Mouse (Mus musculus) liver, embryonic 12.5 days (tissue): Measurements from ENCODE around the gene Lad1. TPM values are rescaled to one million over a fixed set of nuclear protein-coding genes. Genes with fewer than 3 reads are reported as not detected.

Source experiments
- ATAC-seq: fragments of 200-750 bp; cut with Nextera tagmentation; 2 replicates; pipeline ENCODE4 v1.8.0; 2017; ENCODE audit warnings: moderate number of reproducible peaks, mild to moderate bottlenecking, moderate library complexity
- H3K27ac ChIP-seq: fragments of 300-500 bp; sonication (generic); 2 replicates; pipeline ENCODE4 v1.5.1; 2016; ENCODE audit warnings: mild to moderate bottlenecking
- H3K27me3 ChIP-seq: fragments of 300-500 bp; sonication (generic); replicated peaks from 2 replicates; pipeline ENCODE4 v1.6.1; 2016; ENCODE audit warnings: mild to moderate bottlenecking, moderate library complexity
- H3K36me3 ChIP-seq: fragments of 300-500 bp; sonication (generic); 2 replicates; pipeline ENCODE4 v1.6.1; 2016; ENCODE audit warnings: mild to moderate bottlenecking, moderate library complexity
- H3K4me1 ChIP-seq: fragments of 300-500 bp; sonication (generic); 2 replicates; pipeline ENCODE4 v1.6.1; 2016
- H3K4me2 ChIP-seq: fragments of 300-500 bp; sonication (generic); 2 replicates; pipeline ENCODE4 v1.6.1; 2016; ENCODE audit warnings: mild to moderate bottlenecking, moderate library complexity
- H3K4me3 ChIP-seq: fragments of 300-500 bp; sonication (generic); 2 replicates; pipeline ENCODE4 v1.5.1; 2016; ENCODE audit warnings: mild to moderate bottlenecking, moderate library complexity
- H3K9ac ChIP-seq: fragments of 300-500 bp; sonication (generic); 2 replicates; pipeline ENCODE4 v1.6.1; 2016; ENCODE audit warnings: mild to moderate bottlenecking, moderate library complexity
- H3K9me3 ChIP-seq: fragments of 300-500 bp; sonication (generic); replicated peaks from 2 replicates; pipeline ENCODE4 v1.6.1; 2016; ENCODE audit warnings: mild to moderate bottlenecking, moderate library complexity
- whole genome bisulfite sequencing: fragments of 180-500 bp; shearing (Covaris S2); methylation state at CpG from one replicate; pipeline ENCODE4 v1.1.7; 2016; ENCODE audit not compliant: insufficient replicate concordance; 5-methylcytosine and 5-hydroxymethylcytosine counted together
- polyA plus RNA-seq: library from polyadenylated mRNA; unstranded; fragments of >200 nt; fragmentation: Nextera tagmentation; extraction: Ambion mirVana; gene quantifications from 2 replicates; pipeline ENCODE4 v1.2.1, GENCODE M21; 2016

Gene Lad1
- 0.26 and 0.79 TPM in 2 replicates for polyA plus RNA-seq

GRCm38 (mm10) chr1:135818481-135819086, at the start of gene Lad1:
Gene Lad1 (plus strand): TSS chr1:135818598.
- Histone ChIP-seq H3K9me3 (no peaks in the 10 kb centered on the region), H3K4me2 (peak within 1 kb of the TSS; percentile 72), H3K27ac (no peak within 1 kb of the TSS), H3K9ac (peak within 1 kb of the TSS; percentile 27; the same call in 1 of the 2 replicates), H3K4me3 (peak within 1 kb of the TSS; percentile 48), H3K27me3 (peaks cover 99% of the 10 kb centered on the region), H3K36me3 (no peaks in the 10 kb centered on the region), H3K4me1 (peaks cover 16% of the 10 kb centered on the region; the same call in 1 of the 2 replicates)
- WGBS = 1% methylated on average over 63 of the region's 63 CpGs
- ATAC-seq = no peak

GRCm38 (mm10) chr1:135770237-135770636, 48.2 kb upstream of the Lad1 start:
- H3K9ac ChIP-seq = no peak overlapping the region
- H3K36me3 ChIP-seq = peaks cover 12% of the 10 kb centered on the region
- H3K4me3 ChIP-seq = no peak overlapping the region
- H3K4me1 ChIP-seq = peaks cover 52% of the 10 kb centered on the region
- H3K27me3 ChIP-seq = peaks cover 66% of the 10 kb centered on the region
- no peaks in the 10 kb centered on the region for H3K9me3 ChIP-seq
- WGBS = 35% methylated on average over 7 of the region's 7 CpGs
- ATAC-seq = no peak
- no peak overlapping the region for H3K4me2 ChIP-seq
- no peak overlapping the region for H3K27ac ChIP-seq

GRCm38 (mm10) chr1:135770896-135771572, 47.4 kb upstream of the Lad1 start:
- H3K4me2 ChIP-seq = no peak overlapping the region
- no peak overlapping the region for H3K9ac ChIP-seq
- peaks cover 58% of the 10 kb centered on the region for H3K27me3 ChIP-seq
- WGBS = 37% methylated on average over 12 of the region's 12 CpGs
- H3K4me3 ChIP-seq = no peak overlapping the region
- peaks cover 45% of the 10 kb centered on the region for H3K4me1 ChIP-seq
- no peaks in the 10 kb centered on the region for H3K9me3 ChIP-seq
- no peak overlapping the region for H3K27ac ChIP-seq
- H3K36me3 ChIP-seq = peaks cover 12% of the 10 kb centered on the region
- ATAC-seq = no peak

GRCm38 (mm10) chr1:135771573-135771970, 46.8 kb upstream of the Lad1 start:
- Histone ChIP-seq H3K9ac (no peak overlapping the region), H3K36me3 (peaks cover 12% of the 10 kb centered on the region), H3K4me1 (peaks cover 40% of the 10 kb centered on the region), H3K4me3 (no peak overlapping the region), H3K9me3 (no peaks in the 10 kb centered on the region), H3K27me3 (peaks cover 52% of the 10 kb centered on the region), H3K27ac (no peak overlapping the region), H3K4me2 (no peak overlapping the region)
- ATAC-seq = no peak
- WGBS = 51% methylated on average over 8 of the region's 8 CpGs

GRCm38 (mm10) chr1:135776596-135776995, 41.8 kb upstream of the Lad1 start:
- peaks cover 37% of the 10 kb centered on the region for H3K4me1 ChIP-seq
- H3K9ac ChIP-seq = no peak overlapping the region
- no peak overlapping the region for H3K27ac ChIP-seq
- peaks cover 29% of the 10 kb centered on the region for H3K27me3 ChIP-seq
- H3K4me3 ChIP-seq = no peak overlapping the region
- ATAC-seq = no peak
- H3K9me3 ChIP-seq = no peaks in the 10 kb centered on the region
- no peaks in the 10 kb centered on the region for H3K36me3 ChIP-seq
- H3K4me2 ChIP-seq = no peak overlapping the region

- Histone ChIP-seq H3K27ac (no peak overlapping the region), H3K4me2 (no peak overlapping the region), H3K36me3 (no peaks in the 10 kb centered on the region), H3K4me3 (no peak overlapping the region), H3K9ac (no peak overlapping the region), H3K27me3 (peaks cover 29% of the 10 kb centered on the region), H3K4me1 (peaks cover 36% of the 10 kb centered on the region), H3K9me3 (no peaks in the 10 kb centered on the region)
- ATAC-seq = no peak
- 68% methylated on average over 1 of the region's 1 CpGs for WGBS
Measured at GRCm38 (mm10) chr1:135777046-135777445, 41.4 kb upstream of the Lad1 start.

GRCm38 (mm10) chr1:135778780-135779535, 39.4 kb upstream of the Lad1 start, which contains the start of gene Tnni1:
Gene Tnni1 (plus strand): TSS chr1:135779434.
- no peak for ATAC-seq
- Histone ChIP-seq H3K27me3 (peaks cover 29% of the 10 kb centered on the region), H3K4me3 (no peak within 1 kb of the TSS), H3K4me1 (peaks cover 25% of the 10 kb centered on the region), H3K9me3 (no peaks in the 10 kb centered on the region), H3K36me3 (no peaks in the 10 kb centered on the region), H3K27ac (no peak within 1 kb of the TSS), H3K9ac (no peak within 1 kb of the TSS), H3K4me2 (peak within 1 kb of the TSS; percentile 13; the same call in 1 of the 2 replicates)
- 22% methylated on average over 22 of the region's 22 CpGs for WGBS

GRCm38 (mm10) chr1:135780649-135781048, 37.7 kb upstream of the Lad1 start:
- H3K9me3 ChIP-seq = no peaks in the 10 kb centered on the region
- H3K27ac ChIP-seq = no peak overlapping the region
- H3K4me3 ChIP-seq = no peak overlapping the region
- H3K4me1 ChIP-seq = peaks cover 25% of the 10 kb centered on the region
- H3K9ac ChIP-seq = no peak overlapping the region
- H3K27me3 ChIP-seq = peaks cover 23% of the 10 kb centered on the region
- H3K36me3 ChIP-seq = no peaks in the 10 kb centered on the region
- no peak for ATAC-seq
- 59% methylated on average over 4 of the region's 4 CpGs for WGBS
- H3K4me2 ChIP-seq = no peak overlapping the region

- Histone ChIP-seq H3K27me3 (peaks cover 23% of the 10 kb centered on the region), H3K4me3 (no peak overlapping the region), H3K36me3 (no peaks in the 10 kb centered on the region), H3K4me2 (no peak overlapping the region), H3K4me1 (peaks cover 25% of the 10 kb centered on the region), H3K27ac (no peak overlapping the region), H3K9ac (no peak overlapping the region), H3K9me3 (no peaks in the 10 kb centered on the region)
- 17% methylated on average over 13 of the region's 13 CpGs for WGBS
- peak; percentile 31; the same call in 1 of the 2 replicates for ATAC-seq
Measured at GRCm38 (mm10) chr1:135781220-135781619, 37.2 kb upstream of the Lad1 start.

GRCm38 (mm10) chr1:135782816-135783215, 35.6 kb upstream of the Lad1 start:
- no peak for ATAC-seq
- Histone ChIP-seq H3K9ac (no peak overlapping the region), H3K4me3 (no peak overlapping the region), H3K27ac (no peak overlapping the region), H3K4me2 (no peak overlapping the region), H3K36me3 (no peaks in the 10 kb centered on the region), H3K9me3 (no peaks in the 10 kb centered on the region), H3K27me3 (peaks cover 16% of the 10 kb centered on the region), H3K4me1 (peaks cover 22% of the 10 kb centered on the region)
- WGBS = 61% methylated on average over 10 of the region's 10 CpGs

GRCm38 (mm10) chr1:135787799-135788198, 30.6 kb upstream of the Lad1 start:
- WGBS = 53% methylated on average over 3 of the region's 3 CpGs
- no peak overlapping the region for H3K9ac ChIP-seq
- peaks cover 16% of the 10 kb centered on the region for H3K27me3 ChIP-seq
- no peak for ATAC-seq
- no peak overlapping the region for H3K4me3 ChIP-seq
- no peak overlapping the region for H3K27ac ChIP-seq
- no peaks in the 10 kb centered on the region for H3K36me3 ChIP-seq
- no peaks in the 10 kb centered on the region for H3K9me3 ChIP-seq
- H3K4me1 ChIP-seq = peaks cover 19% of the 10 kb centered on the region
- H3K4me2 ChIP-seq = no peak overlapping the region

GRCm38 (mm10) chr1:135788708-135789107, 29.7 kb upstream of the Lad1 start:
- H3K27me3 ChIP-seq = peaks cover 25% of the 10 kb centered on the region
- peak overlapping the region; percentile 37 for H3K4me2 ChIP-seq
- no peak overlapping the region for H3K27ac ChIP-seq
- no peaks in the 10 kb centered on the region for H3K36me3 ChIP-seq
- H3K9me3 ChIP-seq = no peaks in the 10 kb centered on the region
- peaks cover 25% of the 10 kb centered on the region for H3K4me1 ChIP-seq
- ATAC-seq = 0 out of 2 replicates have a peak, but pooled peaks have one; percentile 14
- WGBS = 9% methylated on average over 10 of the region's 10 CpGs
- no peak overlapping the region for H3K9ac ChIP-seq
- H3K4me3 ChIP-seq = no peak overlapping the region
